Mouse (Mus musculus): ENCODE measurements around the gene Atpaf1.

GRCm38 (mm10) chr4:115764581-115764980 lies 20.0 kb upstream of the Atpaf1 start:
- TF ChIP-seq CTCF (IDR thresholded peaks at IDR 0.05; ENCODE audit: low read depth) (no peak), EP300 (IDR thresholded peaks at IDR 0.05; ENCODE audit: low read depth) (no peak)

Measured in liver, postnatal 0 days (tissue).